Mouse (Mus musculus) urinary bladder, postnatal 36 days (tissue): ENCODE data around the gene Sh3bgr.

Experiments used
- DNase-seq, 2 experiments: peaks; one replicate each; pipeline ENCODE4 v3.0.0; 2022; ENCODE audit warnings: low spot score in 2 of 2, mixed read lengths in 1 of 2

Sh3bgr gene

GRCm38 (mm10) chr16:96199913-96200701, at the start of gene Sh3bgr:
Gene Sh3bgr, plus strand, starts transcription at chr16:96200450.
- DNase-seq: peak; percentile 42 to 68

- peak; percentile 67 to 72 for DNase-seq
Observed at GRCm38 (mm10) chr16:96150995-96151394, 49.3 kb upstream of the Sh3bgr start.

GRCm38 (mm10) chr16:96151551-96151950, 48.7 kb upstream of the Sh3bgr start:
- DNase-seq: peak; percentile 64 to 72

GRCm38 (mm10) chr16:96154476-96154875, 45.8 kb upstream of the Sh3bgr start:
- no peak for DNase-seq

GRCm38 (mm10) chr16:96156019-96156418, 44.2 kb upstream of the Sh3bgr start:
- peak in 1 of 2 experiments; percentile 64 for DNase-seq

GRCm38 (mm10) chr16:96157171-96157570, 43.1 kb upstream of the Sh3bgr start:
- DNase-seq: no peak

GRCm38 (mm10) chr16:96158511-96159080, 41.7 kb upstream of the Sh3bgr start:
- no peak for DNase-seq

- peak; percentile 53 to 60 for DNase-seq
Observed at GRCm38 (mm10) chr16:96159091-96159731, 41.0 kb upstream of the Sh3bgr start.

- DNase-seq: no peak
Observed at GRCm38 (mm10) chr16:96159794-96160346, 40.4 kb upstream of the Sh3bgr start.

- no peak for DNase-seq
Observed at GRCm38 (mm10) chr16:96160927-96161326, 39.3 kb upstream of the Sh3bgr start.

- no peak for DNase-seq
Observed at GRCm38 (mm10) chr16:96161336-96161735, 38.9 kb upstream of the Sh3bgr start.

GRCm38 (mm10) chr16:96165723-96166264, 34.5 kb upstream of the Sh3bgr start:
- DNase-seq: no peak

- DNase-seq: no peak
Observed at GRCm38 (mm10) chr16:96168837-96169236, 31.4 kb upstream of the Sh3bgr start.

- no peak for DNase-seq
Observed at GRCm38 (mm10) chr16:96173648-96174047, 26.6 kb upstream of the Sh3bgr start.

- no peak for DNase-seq
Observed at GRCm38 (mm10) chr16:96175399-96175798, 24.9 kb upstream of the Sh3bgr start.

GRCm38 (mm10) chr16:96179156-96179555, 21.1 kb upstream of the Sh3bgr start:
- DNase-seq: no peak

GRCm38 (mm10) chr16:96187619-96188018, 12.6 kb upstream of the Sh3bgr start:
- DNase-seq: no peak

GRCm38 (mm10) chr16:96191531-96192506, 8.4 kb upstream of the Sh3bgr start, which contains the start of gene Lca5l:
Gene Lca5l, minus strand, starts transcription at chr16:96192271.
- DNase-seq: peak; percentile 98 to 99

GRCm38 (mm10) chr16:96200702-96201028, 415 bp downstream of the Sh3bgr start:
- DNase-seq: no peak

- DNase-seq: no peak
Observed at GRCm38 (mm10) chr16:96201485-96202232, 1.4 kb downstream of the Sh3bgr start.
